Mouse (Mus musculus) spleen, postnatal 10 days (tissue): ENCODE measurements around the gene Usp21.

Experiments
- DNase-seq, 2 experiments: peaks; one replicate each; pipeline ENCODE4 v3.0.0; 2021 to 2022; ENCODE audit warnings: low spot score in 2 of 2

Usp21 gene

DNA sequence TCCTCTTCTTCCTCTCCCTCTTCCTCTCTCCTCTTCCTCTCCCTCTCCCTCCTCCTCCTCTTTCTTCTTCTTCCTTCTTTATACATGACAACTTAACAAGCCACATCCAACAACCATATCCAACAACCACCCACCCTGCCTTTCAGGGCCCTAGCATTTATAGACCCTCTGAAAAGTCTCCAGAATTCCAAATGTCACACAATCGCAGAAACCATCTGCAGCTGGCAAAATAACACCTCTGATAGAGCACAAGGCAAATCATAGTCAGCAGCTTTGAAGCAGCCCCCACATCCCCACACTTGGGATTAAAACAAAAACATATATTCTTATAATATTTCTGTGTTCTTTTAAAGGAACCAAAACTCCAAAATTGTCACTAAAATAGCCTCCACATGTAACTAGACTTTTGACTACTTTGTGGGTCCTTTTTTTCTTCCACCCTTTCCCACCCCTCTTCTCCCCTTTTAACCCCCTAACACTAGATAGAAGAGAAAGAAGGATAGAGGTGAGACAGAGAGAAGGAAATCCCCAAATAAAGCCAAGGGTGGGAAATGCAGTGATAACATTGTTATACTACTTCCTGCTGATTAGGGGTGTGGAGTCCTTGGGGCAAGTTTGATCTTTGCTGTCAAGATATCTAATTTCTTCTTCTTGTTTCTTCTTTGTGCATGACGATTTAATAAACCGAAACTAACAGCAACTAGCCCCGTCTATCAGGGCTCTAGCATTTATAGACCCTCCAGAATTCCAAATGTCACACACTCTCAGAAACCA lies 21.6 kb downstream of the Usp21 start:
- DNase-seq = no peak

DNA sequence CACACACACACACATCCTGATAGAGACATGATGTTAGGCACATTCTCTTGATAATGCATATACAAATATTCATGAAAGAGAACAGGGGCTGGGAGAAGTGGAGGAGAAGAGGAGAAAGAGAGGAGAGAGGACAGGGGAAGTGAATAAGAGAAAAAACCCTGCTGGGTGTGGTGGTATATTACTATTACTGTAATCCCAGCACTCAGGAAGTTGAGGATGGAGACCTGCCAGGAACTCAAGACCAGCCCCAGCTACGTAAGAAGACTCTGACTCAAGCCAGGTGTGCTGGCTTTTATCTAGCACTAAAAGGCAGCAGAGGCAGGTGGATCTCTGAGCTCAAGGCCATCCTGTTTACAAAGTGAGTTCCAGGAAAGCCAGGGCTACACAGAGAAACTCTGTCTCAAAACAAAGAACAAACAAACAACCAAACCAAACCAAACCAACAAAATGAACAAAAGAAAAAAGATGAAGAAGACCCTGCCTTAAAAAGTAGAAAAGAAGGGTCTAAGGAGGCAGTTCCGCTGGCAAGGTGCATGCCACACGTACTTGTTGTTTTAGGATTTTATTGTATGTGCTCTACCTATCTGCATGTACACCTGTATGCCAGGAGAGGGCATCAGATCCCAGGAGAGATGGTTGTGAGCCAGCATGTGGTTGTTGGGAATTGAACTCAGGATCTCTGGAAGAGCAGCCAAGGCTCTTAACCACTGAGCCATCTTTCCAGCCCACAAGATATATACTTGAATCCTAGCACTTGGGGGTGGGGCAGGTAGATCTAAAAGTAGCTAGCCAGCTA lies 23.9 kb downstream of the Usp21 start:
- no peak for DNase-seq

DNA sequence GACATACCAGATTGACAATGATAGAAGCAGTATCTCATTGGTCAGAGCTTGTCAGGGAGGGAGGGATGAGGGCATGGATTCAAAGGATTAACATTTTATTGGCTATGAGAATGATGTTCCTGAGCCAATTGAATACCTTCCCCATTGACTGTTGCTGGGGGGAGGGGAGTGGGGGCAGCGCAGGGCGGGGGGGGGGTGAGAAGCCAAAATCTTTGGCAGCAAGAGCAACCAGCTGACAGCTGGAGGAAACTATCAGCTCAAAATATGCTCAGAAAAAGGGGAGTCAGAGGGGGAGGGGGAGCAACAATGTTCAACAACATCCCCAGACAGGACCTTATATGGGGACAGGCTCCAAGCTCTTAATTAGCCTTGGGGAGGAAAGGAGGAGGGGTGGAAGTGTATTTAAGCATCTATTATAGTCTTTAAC lies 24.6 kb downstream of the Usp21 start:
- DNase-seq = no peak

DNA sequence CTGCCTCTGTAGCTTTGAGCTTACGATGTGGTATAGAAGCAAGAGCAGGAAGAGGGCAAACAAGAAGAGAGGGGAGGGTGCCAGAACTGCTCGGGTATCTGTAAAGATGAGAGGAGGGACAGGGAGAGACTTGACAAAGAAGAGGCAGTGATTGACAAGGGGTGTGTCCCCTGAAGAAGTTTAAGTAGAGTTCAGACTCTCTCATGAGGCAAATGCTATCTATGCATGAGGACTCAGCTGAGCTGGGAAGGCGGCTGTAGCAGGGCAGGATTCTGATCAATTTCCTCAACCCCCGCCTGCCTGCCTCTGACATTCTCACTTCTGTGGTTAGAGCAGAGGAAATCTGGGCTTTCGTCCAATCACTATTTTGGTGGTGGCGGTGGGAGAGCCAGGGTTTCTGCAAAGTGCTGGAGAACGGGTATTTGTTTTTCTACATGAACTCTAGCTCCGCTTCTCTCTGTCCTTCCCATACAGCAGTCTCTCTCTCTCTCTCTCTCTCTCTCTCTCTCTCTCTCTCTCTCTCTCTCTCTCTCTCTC lies 25.1 kb downstream of the Usp21 start:
- DNase-seq = no peak

DNA sequence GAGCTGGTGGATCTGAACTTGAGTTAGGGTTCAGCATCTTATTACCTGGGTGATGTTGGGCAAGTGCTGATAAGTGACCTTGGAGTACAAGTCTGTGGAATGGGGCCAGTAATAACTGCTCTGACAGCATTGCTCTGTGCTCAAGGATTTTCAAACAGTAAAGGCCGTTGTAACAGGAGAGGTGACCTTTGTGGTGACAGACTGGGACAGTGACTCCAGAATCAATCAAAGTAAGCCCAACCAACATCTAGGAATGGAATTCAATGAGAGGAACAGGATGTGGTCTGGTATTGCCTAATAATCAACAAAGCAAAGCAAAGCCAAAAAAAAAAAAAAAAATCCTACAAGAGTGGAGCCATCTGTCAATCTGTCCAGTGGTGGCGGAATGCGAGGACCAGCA lies 27.5 kb downstream of the Usp21 start:
- DNase-seq = no peak

DNA sequence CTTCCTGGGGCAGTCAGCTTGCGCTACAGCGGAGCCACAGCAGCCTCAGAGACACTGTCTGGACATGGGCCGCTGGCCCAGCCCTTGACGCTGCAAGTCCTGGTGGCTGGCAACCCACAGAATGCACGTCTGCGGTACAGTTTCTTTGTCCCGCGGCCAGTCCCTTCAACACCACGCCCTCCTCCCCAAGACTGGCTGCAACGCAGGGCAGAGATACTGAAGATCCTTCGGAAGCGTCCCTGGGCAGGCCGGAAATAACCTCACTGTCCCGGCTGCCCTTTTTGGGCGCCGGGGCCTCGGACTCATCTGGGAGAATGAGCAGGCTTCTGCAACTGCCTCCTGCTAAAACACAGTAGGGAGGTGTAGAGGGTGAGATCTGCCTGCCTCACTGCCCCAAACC lies 28.9 kb downstream of the Usp21 start:
- no peak for DNase-seq

DNA sequence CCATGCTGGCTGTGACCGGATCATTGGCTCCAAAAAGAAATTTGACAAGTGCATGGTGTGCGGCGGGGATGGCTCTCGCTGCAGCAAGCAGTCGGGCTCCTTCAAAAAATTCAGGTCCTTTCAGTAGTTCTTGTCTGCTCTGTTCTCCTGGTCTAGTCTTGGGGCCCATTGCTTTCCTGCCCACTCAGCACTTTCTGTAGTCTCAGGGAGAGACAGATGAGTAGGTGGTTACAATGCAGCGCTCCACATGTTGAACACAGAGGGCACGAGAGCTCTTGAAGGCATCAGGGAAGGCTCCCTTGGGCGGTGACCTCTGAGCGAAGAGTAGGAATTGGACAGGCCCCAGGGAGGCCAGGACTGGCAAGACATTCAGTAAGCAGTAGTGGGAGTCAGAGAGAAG lies 30.0 kb downstream of the Usp21 start:
- no peak for DNase-seq

DNA sequence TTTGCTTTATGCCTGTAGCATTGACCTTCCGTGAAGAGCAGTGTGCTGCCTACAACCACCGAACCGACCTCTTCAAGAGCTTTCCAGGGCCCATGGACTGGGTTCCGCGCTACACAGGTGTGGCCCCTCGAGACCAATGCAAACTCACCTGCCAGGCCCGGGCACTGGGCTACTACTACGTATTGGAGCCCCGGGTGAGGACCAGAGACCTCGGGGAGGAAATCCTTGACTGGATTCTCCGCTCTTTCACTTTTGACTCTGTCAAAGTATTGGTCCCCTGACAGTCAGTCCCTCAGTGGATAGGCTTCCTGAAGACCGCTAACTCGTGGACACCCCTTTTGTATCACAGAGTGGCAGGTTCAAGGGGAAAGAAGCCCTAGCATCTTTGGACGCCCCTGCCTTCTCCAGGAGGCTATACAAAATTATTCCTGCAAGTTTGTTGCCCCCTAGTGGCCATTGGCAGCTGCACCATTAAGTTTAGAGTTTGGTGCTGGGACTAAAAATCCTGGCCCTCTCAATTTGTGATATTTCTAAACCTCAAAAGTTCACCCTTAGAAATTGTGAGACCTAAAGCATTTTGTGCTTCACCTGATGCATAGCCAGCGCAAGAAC lies 30.7 kb downstream of the Usp21 start:
- peak in 1 of 2 experiments; percentile 73 for DNase-seq

DNA sequence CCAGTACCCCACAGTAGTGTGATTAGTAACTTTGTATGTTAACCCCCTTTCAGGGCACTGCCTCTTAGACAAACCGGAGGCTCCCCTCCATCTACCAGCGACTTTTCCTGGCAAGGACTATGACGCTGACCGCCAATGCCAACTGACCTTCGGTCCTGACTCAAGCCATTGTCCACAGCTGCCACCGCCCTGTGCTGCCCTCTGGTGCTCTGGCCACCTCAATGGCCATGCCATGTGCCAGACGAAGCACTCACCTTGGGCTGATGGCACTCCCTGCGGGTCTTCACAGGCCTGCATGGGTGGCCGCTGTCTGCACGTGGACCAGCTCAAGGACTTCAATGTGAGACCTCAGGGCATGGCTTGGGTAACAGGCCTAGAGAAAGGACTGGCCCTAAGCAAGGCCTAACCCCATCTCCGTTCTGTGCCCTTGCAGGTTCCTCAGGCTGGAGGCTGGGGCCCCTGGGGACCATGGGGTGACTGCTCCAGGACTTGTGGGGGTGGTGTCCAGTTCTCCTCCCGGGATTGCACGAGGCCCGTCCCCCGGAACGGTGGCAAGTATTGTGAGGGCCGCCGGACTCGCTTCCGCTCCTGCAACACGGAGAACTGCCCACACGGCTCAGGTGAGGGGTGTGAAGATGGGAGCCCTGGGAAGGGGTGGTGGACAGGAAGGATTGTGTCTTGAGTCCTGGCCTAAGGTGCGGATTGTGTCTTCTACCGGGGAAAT lies 31.5 kb downstream of the Usp21 start:
- DNase-seq = no peak

DNA sequence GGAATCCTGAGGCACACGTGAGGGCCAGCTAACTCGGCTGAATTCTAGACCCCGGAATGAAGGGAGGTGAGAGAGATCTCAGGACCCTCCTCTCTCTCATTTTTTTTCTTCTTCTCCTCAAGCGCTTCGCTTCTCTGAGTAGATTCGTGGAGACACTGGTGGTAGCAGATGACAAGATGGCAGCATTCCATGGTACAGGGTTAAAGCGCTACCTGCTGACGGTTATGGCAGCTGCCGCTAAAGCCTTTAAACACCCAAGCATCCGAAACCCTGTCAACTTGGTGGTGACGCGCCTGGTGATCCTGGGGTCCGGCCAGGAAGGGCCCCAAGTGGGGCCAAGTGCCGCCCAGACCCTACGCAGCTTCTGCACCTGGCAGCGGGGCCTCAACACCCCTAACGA lies 35.4 kb downstream of the Usp21 start:
- DNase-seq = no peak

DNA sequence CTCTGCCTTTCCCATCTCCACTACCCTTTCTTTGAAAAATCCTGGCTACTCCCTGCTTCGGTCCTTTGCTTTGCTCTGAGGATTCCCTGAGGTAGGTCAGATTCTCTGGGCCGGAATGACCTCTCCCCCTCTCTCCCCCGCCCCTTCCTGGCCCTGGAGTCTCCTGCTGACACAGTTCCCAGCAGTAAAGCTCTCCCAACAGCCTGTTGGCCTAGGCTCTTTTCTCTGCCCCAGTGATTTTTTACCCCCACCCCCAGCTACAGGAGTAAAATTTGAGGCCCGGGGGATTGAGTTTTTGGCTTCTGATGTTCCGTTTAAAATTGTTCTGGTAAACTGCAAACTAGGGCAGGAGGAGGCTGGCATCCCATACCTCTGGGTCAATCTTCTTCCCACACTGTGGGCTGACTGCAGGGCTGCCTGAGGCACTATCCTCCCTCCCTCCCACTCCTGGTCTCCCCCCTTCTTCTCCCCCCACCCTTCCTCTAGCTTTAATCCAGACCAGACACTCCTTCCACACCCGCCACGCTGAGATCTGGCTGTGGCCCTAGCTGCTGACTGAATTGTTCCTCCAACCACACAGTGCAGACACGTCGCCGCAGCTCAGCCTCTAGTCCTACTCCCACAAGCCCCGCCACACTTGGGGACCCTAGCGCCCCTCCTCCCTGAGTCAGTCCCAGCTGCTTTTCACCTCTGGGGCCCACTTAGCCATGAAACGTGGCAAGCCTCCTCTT lies 36.0 kb downstream of the Usp21 start:
- DNase-seq = no peak

DNA sequence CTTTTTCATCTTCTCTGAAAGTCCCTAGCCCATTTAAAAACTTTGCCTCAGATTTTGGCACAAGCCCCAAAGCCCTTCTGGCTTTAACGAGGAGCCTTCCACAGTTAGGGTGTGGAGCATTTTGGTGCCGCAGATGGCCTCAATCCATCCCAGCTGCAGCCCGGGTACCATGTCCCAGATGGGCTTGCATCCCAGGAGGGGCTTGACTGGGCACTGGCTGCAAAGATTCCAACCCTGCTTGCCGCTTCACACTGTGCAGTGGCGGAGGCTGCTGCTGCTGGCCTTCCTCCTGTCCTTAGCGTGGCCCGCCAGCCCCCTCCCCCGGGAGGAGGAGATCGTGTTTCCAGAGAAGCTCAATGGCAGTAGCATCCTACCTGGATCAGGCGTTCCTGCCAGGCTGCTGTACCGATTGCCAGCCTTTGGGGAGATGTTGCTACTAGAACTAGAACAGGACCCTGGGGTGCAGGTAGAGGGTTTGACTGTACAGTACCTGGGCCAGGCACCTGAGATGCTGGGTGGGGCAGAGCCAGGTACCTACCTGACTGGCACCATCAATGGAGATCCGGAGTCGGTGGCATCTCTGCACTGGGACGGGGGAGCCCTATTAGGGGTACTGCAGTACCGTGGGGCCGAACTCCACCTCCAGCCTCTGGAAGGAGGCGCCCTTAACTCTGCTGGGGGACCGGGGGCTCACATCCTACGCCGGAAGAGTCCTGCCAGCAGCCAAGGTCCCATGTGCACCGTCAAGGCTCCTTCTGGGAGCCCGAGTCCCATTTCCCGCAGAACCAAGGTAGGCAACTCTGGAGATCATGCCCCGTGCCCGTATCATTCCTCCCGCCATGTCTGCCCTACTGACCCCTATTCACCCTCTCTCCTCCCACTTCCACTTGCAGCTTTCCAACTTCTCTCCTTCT lies 36.9 kb downstream of the Usp21 start, which contains the start of gene Ndufs2:
TSS of gene Ndufs2 (minus strand) at position 709 of the 914 bp plus-strand sequence.
- DNase-seq = no peak

DNA sequence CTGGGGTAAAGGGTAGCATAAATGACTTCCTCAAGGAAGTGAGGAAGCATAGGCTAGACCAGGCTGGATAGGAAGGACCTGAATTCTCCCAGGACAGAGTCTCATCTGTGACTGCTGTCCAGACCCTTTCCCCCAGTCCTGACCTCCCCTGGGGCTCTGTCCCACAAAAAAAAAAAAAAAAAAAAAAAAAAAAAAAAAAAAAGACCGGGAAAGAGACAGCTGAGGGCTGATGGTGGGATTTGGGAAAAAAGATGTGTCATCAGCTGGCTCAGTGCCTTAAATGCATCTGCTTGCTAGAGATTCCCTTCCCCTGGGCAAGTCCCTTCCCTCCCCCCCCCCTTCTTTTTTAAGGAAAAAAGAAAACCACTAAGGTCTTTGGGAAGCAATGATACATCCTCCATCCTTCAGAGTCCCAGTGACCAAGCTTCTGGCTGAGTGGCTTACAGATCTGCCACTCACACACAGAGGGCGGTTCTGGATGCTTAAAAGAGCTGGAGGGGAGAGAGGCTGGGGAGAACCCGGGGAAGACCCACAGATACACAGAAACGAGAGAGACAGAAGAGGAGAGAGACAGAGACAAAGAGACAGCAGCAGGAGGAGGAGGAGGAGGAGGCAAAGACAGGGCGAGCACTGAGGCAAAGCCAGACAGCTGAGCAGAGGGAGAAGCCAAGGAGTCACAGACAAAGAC lies 37.7 kb downstream of the Usp21 start, which contains the start of gene Adamts4:
TSS of gene Adamts4 (plus strand) at position 509 of the 688 bp plus-strand sequence.
- DNase-seq = no peak

DNA sequence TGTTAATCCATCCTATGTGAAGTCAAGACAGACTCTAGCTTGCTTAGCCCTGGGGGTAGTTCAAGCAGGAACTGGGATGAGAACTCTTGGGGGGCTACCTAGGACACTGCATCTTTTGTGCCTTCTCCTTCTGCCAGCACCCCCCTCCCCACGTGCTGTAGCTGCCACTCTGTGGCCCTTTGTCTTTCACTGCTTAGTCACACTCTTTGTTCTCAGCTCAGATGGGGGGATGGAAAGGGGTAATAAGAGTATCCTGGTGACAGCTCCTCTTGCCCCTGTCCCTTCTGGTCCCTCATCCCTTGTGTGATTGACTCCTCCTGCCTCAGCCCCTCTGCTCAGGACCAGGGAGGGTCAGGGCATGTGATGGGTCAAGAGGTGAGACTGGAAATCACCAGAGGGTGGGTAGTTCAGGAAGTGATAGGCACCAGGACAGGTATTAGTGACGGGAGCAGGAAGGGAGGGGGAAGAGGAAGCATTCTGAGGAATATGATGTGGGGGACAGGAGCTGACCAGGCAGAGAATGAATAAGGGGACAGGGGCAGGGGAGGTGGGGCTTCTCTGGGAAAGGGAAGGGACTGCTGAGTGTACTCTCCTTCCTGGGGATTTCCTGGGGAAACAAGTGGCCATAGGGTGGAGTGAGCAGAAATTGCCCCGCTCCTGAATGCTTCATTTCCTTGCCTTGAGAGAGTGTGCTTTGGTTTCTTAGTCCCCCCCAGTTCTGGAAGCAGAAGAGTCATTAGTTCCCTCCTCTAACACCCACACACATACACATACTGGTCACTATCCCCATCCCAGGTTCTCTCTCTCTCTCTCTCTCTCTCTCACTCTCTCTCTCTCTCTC lies 39.2 kb downstream of the Usp21 start:
- no peak for DNase-seq

DNA sequence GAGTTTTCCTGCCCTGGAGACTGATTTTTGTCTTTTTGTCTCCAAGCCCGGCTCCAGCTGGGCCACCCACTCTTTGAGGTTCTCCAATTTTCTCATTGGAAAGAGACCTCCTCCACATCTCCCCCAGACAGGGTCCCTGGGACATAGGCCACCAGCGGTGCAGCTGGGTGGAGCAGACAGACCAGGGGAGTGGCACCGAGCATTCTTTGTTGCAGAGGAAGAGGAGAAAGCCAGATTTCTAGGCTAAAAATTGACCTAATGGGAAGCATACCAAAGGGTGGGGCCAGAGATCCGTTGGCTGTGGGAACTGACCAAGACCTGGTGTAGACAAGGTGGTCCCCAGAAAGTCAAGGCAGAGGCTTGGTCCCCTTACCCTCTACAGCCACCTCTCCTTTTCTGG lies 39.9 kb downstream of the Usp21 start:
- no peak for DNase-seq

DNA sequence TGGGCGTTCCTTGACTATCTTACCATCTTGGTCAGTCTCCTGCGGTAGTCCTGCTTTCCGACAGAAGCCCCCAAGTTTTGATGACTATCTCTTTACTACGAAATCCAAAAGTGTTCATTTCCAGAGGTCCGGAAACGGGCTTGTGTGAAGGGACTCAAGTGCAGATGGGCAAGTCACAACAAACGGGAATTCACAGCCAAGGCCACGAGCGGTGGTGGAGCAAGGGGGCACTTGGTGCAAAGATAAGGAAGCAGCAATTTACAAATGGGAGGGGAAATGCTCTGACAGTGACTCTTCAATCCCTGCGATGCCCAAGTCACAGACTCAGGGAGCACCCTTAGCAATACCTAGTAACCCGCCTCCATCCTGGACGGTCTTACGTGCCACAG lies 40.3 kb downstream of the Usp21 start:
- peak in 1 of 2 experiments; percentile 47 for DNase-seq

DNA sequence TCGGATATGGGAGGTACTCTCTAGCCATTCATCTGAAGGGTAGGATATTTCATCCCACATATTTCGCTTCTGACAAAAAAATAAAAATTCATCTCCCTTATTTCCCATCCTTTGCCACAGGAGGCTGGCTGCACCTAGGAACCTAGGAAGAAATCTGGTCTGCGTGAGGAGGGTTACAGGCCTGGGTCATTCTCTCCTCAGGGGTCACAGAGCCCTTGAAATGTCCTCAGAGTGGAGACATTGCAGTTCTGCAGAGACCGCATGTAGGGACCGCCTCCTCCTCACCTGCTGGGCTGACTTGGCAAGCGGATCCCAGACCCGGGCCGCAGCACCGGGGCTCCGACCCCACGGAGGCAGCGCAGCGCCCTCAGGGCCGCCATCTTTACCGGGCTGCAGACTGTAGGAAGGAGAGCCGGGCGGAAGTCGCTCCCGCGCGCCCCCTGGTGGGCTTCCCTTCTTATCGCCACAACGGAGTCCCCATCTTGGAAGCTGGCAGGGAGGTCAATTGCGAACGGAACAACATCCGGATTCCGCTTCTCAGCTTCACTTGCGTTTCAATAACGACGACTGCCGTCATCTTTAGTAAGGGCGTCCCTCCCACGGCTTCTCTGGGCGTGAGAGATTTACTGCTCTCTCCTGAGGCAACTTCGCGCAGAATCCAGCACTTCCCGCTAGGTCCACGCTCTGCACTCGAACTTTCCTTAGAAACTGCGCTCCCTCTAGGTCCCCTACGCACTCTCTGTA lies 40.9 kb downstream of the Usp21 start:
- DNase-seq = peak; percentile 95 to 98

DNA sequence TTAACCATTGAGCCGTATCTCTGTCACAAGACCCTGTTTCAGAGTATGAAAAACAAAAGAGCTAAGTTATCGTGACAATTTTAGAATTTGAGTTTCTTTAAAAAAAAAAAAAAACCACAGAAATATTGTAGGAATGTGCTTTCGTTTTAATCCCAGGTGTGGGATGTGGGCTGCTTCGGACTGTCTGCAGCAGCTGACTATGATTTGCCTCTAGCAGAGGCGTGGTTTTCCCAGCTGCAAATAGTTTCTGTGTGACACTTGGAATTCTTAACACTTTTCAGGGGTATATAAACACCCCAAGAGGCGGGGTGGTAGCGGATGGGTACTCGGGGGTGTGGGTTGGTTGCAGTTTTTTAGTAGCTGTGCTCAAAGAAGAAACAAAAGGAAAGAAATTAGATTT lies 42.4 kb downstream of the Usp21 start:
- DNase-seq = no peak
